Mouse (Mus musculus) kidney, postnatal 0 days (tissue): ENCODE results near the gene Itpr1. TPM values are rescaled to one million over a fixed set of nuclear protein-coding genes. Genes with fewer than 3 reads are reported as not detected.

ENCODE experiments used
- ATAC-seq: fragments of 200-750 bp; cut with Nextera tagmentation; replicated peaks from 2 replicates; pipeline ENCODE4 v1.8.0; 2017; ENCODE audit warnings: low read depth, moderate number of reproducible peaks, moderate TSS enrichment, moderate library complexity; ENCODE audit not compliant: low FRiP score
- DNase-seq: peaks from one replicate; pipeline ENCODE4 v3.0.0-alpha.2; 2016; ENCODE audit warnings: low spot score
- H3K27ac ChIP-seq: fragments of 300-500 bp; sonication (generic); 2 replicates; pipeline ENCODE4 v1.5.1; 2014; ENCODE audit warnings: mild to moderate bottlenecking
- H3K27me3 ChIP-seq: fragments of 300-500 bp; sonication (generic); 2 replicates; pipeline ENCODE4 v1.6.1; 2014; ENCODE audit warnings: low read length, mixed read lengths; ENCODE audit not compliant: insufficient read depth
- H3K36me3 ChIP-seq: fragments of 300-500 bp; sonication (generic); 2 replicates; pipeline ENCODE4 v1.6.1; 2014; ENCODE audit warnings: low read length, mixed read lengths; ENCODE audit not compliant: insufficient read depth
- H3K4me1 ChIP-seq: fragments of 300-500 bp; sonication (generic); replicated peaks from 2 replicates; pipeline ENCODE4 v1.6.1; 2014; ENCODE audit warnings: antibody characterized with exemption, low read length, mixed read lengths; ENCODE audit not compliant: insufficient read depth
- H3K4me2 ChIP-seq: fragments of 300-500 bp; sonication (generic); 2 replicates; pipeline ENCODE4 v1.6.1; 2014; ENCODE audit warnings: mild to moderate bottlenecking, low read length, moderate library complexity, mixed read lengths
- H3K4me3 ChIP-seq: fragments of 300-500 bp; sonication (generic); replicated peaks from 2 replicates; pipeline ENCODE4 v1.5.1; 2014; ENCODE audit warnings: low read depth, low read length
- H3K9ac ChIP-seq: fragments of 300-500 bp; sonication (generic); 2 replicates; pipeline ENCODE4 v1.6.1; 2014; ENCODE audit warnings: low read depth, low read length
- H3K9me3 ChIP-seq: fragments of 300-500 bp; sonication (generic); replicated peaks from 2 replicates; pipeline ENCODE4 v1.6.1; 2016; ENCODE audit warnings: low read length, inconsistent platforms, mixed read lengths
- CTCF ChIP-seq: IDR thresholded peaks from 2 replicates; pipeline ENCODE4 v1.5.1; 2016; ENCODE audit warnings: antibody characterized with exemption, low read depth, mild to moderate bottlenecking, moderate library complexity
- WGBS: fragments of 180-500 bp; shearing (Covaris S2); extraction: QIAGEN DNeasy Blood & Tissue Kit; methylation state at CpG from one replicate; pipeline ENCODE4 v1.1.7; 2014; 5-methylcytosine and 5-hydroxymethylcytosine counted together
- polyA plus RNA-seq: library from polyadenylated mRNA; unstranded; fragments of >200 nt; fragmentation: Nextera tagmentation; extraction: Ambion mirVana; gene quantifications from 2 replicates; pipeline ENCODE4 v1.2.1, GENCODE M21; 2015

The Itpr1 gene
- polyA plus RNA-seq, 1 experiment from 2014 or later = 21.2 TPM

DNA sequence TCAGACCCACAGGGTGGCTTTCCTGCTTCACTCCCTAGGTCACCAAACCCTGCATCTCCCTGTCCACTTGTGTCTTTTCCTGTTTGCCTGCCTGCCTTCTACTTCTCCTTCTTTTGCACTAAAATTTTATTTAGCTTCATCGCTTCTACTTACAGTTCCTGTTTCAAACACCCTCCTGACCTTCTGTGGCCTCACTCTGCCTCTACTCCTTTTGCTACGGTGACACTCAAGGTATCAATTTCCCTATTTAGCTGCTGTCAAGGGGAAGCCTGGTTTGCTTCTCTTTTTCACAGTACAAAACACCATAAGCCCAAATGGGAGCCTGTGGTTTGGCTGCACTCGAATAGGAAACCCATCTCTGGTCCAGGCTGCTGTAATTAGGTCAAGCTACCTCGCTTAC is 15.8 kb upstream of the Itpr1 start:
- Histone ChIP-seq H3K36me3 (no peaks in the 10 kb centered on the region), H3K4me2 (no peak overlapping the region), H3K27me3 (no peaks in the 10 kb centered on the region), H3K4me1 (no peaks in the 10 kb centered on the region), H3K27ac (no peak overlapping the region), H3K9ac (no peak overlapping the region), H3K9me3 (no peaks in the 10 kb centered on the region), H3K4me3 (no peak overlapping the region)
- TF ChIP-seq CTCF = no peak
- 24% methylated on average over 4 of the region's 4 CpGs for WGBS
- DNase-seq (no peak), ATAC-seq (no peak)

DNA sequence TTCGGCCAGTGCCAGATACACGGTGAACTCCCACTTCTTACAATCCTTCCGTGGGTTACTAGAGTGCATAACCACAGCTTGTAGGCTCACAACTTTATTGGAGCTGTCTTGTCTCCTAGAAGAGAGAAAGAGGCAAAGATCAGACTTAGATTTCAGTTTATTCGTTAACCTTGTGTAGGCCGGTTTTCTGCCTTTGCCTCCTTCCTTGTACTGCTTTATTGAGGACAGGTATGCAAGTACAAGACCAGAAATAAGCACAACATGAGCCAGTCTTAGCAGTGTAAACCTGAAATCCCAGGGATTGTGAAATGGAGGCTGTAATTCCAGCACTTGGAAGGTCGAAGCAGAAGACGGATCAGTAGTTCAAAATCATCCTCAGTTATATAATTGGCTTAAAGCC is 14.6 kb upstream of the Itpr1 start:
- H3K4me1 ChIP-seq = no peaks in the 10 kb centered on the region
- no peaks in the 10 kb centered on the region for H3K9me3 ChIP-seq
- ATAC-seq (no peak), DNase-seq (no peak)
- no peaks in the 10 kb centered on the region for H3K36me3 ChIP-seq
- no peaks in the 10 kb centered on the region for H3K27me3 ChIP-seq
- WGBS = 86% methylated on average over 7 of the region's 7 CpGs
- no peak overlapping the region for H3K9ac ChIP-seq
- H3K27ac ChIP-seq = no peak overlapping the region
- no peak overlapping the region for H3K4me3 ChIP-seq
- no peak overlapping the region for H3K4me2 ChIP-seq
- TF ChIP-seq CTCF = no peak

DNA sequence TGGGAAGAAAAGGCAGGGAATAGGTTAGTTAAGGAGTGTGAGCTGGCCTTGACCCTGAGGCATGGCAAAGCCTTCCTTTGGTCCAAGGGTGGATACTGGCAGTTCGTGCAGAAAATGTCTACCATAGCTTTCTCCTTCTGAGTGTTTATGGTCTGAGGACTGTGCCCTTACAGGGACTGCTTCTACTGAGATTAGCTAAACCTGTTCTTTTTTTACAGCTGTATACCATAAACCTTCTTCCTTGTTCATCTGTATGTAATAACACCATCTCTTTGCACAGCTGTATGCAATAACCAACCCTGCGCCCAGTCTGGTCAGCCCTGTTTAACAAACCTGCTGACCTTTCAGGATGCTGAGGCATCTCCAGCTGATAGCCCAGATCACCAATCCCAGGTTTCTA is 8.6 kb upstream of the Itpr1 start:
- H3K27ac ChIP-seq = no peak overlapping the region
- no peaks in the 10 kb centered on the region for H3K36me3 ChIP-seq
- TF ChIP-seq CTCF = no peak
- H3K27me3 ChIP-seq = no peaks in the 10 kb centered on the region
- no peaks in the 10 kb centered on the region for H3K4me1 ChIP-seq
- H3K4me3 ChIP-seq = no peak overlapping the region
- ATAC-seq = no peak
- no peak overlapping the region for H3K4me2 ChIP-seq
- H3K9ac ChIP-seq = no peak overlapping the region
- H3K9me3 ChIP-seq = no peaks in the 10 kb centered on the region
- WGBS = 89% methylated on average over 2 of the region's 2 CpGs
- no peak for DNase-seq

DNA sequence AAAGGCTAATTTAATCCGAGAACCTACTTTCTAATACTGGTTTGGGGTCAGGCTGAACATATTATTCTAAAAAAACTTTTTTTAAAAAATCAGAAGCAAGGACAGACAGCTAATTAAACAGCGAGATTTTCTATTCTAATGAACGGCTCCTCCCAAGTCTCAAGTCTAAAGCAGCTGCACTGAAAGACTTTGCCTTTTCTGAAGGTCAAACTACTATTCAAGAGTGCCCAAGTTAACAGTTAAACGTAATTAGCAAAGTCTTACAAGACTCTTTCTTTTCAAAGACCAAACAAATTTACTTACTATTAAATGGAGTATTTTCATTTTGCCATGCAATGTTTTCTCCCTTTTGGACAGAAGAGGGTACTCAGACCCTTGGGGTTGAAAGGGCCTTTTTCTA is 6.8 kb upstream of the Itpr1 start:
- Histone ChIP-seq H3K27ac (peak overlapping the region; percentile 66), H3K4me2 (no peak overlapping the region), H3K4me1 (no peaks in the 10 kb centered on the region), H3K9ac (no peak overlapping the region), H3K36me3 (no peaks in the 10 kb centered on the region), H3K4me3 (no peak overlapping the region), H3K9me3 (no peaks in the 10 kb centered on the region), H3K27me3 (no peaks in the 10 kb centered on the region)
- no peak for TF ChIP-seq CTCF
- DNase-seq (no peak), ATAC-seq (no peak)
- 72% methylated on average over 4 of the region's 4 CpGs for WGBS

DNA sequence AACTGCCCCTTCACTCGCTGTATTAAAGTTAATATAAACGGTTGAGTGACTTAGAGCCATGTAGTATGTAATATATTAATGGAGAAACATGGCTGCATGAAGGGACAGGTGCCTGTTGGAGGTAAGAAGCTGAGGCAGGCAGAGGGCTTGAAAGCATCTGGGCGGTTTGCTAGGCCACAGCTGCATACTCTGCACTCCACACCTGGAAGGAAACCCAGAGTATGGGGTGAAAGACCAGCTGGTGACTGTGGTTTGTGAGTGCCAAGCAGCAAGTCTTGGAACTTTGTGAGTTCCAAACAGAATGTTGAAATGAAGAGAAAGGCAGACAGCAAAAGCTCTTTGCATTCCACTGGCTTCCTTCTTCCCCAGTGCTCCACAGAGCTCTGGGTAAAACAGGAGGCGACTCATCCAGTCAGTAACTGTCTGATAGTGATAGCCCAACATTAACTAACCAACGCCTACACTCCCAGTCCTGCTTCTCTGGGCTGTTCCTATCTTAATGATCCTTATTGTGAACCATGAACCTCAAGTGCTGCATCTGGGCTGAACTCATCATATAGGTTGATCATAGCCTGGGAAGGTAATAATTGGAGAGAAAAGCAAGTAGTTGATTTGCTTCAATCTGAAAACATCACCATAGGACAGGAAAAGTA is 5.9 kb upstream of the Itpr1 start:
- ATAC-seq (no peak; the same call in 1 of the 2 replicates), DNase-seq (no peak)
- Histone ChIP-seq H3K4me3 (no peak overlapping the region), H3K27ac (peak overlapping the region; percentile 66), H3K27me3 (no peaks in the 10 kb centered on the region), H3K4me2 (no peak overlapping the region), H3K36me3 (no peaks in the 10 kb centered on the region), H3K9me3 (no peaks in the 10 kb centered on the region), H3K4me1 (no peaks in the 10 kb centered on the region), H3K9ac (no peak overlapping the region)
- 69% methylated on average over 5 of the region's 5 CpGs for WGBS
- no peak for TF ChIP-seq CTCF

DNA sequence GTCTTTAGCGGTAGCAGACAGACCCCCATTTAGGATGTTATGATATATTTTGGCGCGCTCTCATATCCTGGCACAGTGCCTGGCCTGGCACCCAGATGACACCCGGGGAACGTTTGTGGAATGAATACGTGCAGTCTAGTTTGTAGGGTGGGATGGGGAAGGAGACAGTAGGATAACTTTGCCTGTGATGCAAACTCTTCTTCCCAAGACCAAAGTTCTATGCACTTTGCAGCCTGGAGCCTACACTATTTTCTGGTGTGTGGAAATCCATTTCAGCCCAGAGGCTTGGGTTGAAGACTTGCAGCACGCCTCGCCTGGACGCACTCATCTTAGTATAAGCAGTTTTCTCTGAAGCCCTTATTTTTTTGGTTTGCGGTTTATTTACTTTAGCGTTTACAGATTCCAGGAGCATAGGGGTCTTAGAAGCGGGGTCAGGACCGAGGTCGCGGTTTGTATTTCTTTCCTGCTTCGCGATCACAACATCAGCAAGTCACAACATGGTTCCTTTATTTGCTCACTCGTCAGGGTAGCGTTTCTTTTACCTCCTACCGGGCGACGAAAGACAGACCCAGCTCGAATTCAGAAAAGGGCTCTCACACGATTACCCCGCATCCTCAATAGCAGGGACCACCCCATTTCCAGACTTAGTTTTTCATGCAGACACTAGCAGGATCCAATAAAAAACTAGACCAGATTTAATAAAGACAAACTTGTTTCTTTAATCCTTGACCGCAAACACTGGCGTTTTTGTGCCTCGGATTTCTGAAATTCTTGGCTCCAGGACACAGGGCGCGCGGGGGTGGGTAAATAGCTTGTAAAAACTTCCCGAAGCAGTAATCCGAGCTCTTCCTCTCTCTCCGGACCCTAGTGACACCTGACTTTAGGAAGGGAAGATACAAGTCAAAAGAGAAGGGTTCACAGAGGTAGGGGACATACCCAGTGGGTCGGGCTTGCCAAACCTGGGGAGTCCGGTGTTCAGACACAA is 708 bp upstream of the Itpr1 start:
- H3K4me3 ChIP-seq = peak overlapping the region; percentile 84
- WGBS = 6% methylated on average over 36 of the region's 36 CpGs
- peak overlapping the region; percentile 67 for H3K9ac ChIP-seq
- H3K27me3 ChIP-seq = no peaks in the 10 kb centered on the region
- TF ChIP-seq CTCF = no peak
- H3K4me1 ChIP-seq = peaks cover 10% of the 10 kb centered on the region; the same call in 1 of the 2 replicates
- H3K4me2 ChIP-seq = peak overlapping the region; percentile 87
- H3K36me3 ChIP-seq = no peaks in the 10 kb centered on the region
- ATAC-seq (no peak), DNase-seq (peak; percentile 88)
- H3K9me3 ChIP-seq = no peaks in the 10 kb centered on the region
- peak overlapping the region; percentile 80 for H3K27ac ChIP-seq
